Mouse (Mus musculus) forebrain, embryonic 13.5 days (tissue): Measurements from ENCODE around the gene Nid2. TPM values are rescaled to one million over a fixed set of nuclear protein-coding genes. Genes with fewer than 3 reads are reported as not detected.

ENCODE experiments used
- ATAC-seq: fragments of 200-750 bp; cut with Nextera tagmentation; 2 replicates; pipeline ENCODE4 v1.8.0; 2017
- H3K27ac ChIP-seq: fragments of 300-500 bp; sonication (generic); 2 replicates; pipeline ENCODE4 v1.5.1; 2015; ENCODE audit warnings: inconsistent platforms, mild to moderate bottlenecking, moderate library complexity
- H3K27me3 ChIP-seq: fragments of 300-500 bp; sonication (generic); 2 replicates; pipeline ENCODE4 v1.6.1; 2015; ENCODE audit warnings: mild to moderate bottlenecking, inconsistent platforms
- H3K36me3 ChIP-seq: fragments of 300-500 bp; sonication (generic); 2 replicates; pipeline ENCODE4 v1.6.1; 2015; ENCODE audit warnings: mild to moderate bottlenecking, inconsistent platforms; ENCODE audit not compliant: poor library complexity, severe bottlenecking
- H3K4me1 ChIP-seq: fragments of 300-500 bp; sonication (generic); 2 replicates; pipeline ENCODE4 v1.6.1; 2015; ENCODE audit warnings: inconsistent platforms
- H3K4me2 ChIP-seq: fragments of 300-500 bp; sonication (generic); 2 replicates; pipeline ENCODE4 v1.6.1; 2015; ENCODE audit warnings: inconsistent platforms, mild to moderate bottlenecking, moderate library complexity
- H3K4me3 ChIP-seq: fragments of 300-500 bp; sonication (generic); 2 replicates; pipeline ENCODE4 v1.5.1; 2015; ENCODE audit warnings: mild to moderate bottlenecking, inconsistent platforms
- H3K9ac ChIP-seq: fragments of 300-500 bp; sonication (generic); 2 replicates; pipeline ENCODE4 v1.6.1; 2015; ENCODE audit warnings: mild to moderate bottlenecking, inconsistent platforms
- H3K9me3 ChIP-seq: fragments of 300-500 bp; sonication (generic); replicated peaks from 2 replicates; pipeline ENCODE4 v1.6.1; 2016; ENCODE audit warnings: inconsistent platforms
- WGBS: fragments of 180-500 bp; shearing (Covaris S2); methylation state at CpG from one replicate; pipeline ENCODE4 v1.1.7; 2015; 5-methylcytosine and 5-hydroxymethylcytosine counted together
- polyA plus RNA-seq: library from polyadenylated mRNA; unstranded; fragments of >200 nt; fragmentation: Nextera tagmentation; extraction: Ambion mirVana; gene quantifications from 2 replicates; pipeline ENCODE4 v1.2.1, GENCODE M21; 2015

The Nid2 gene
- polyA plus RNA-seq, 1 experiment from 2014 or later, result 22.7 TPM

DNA sequence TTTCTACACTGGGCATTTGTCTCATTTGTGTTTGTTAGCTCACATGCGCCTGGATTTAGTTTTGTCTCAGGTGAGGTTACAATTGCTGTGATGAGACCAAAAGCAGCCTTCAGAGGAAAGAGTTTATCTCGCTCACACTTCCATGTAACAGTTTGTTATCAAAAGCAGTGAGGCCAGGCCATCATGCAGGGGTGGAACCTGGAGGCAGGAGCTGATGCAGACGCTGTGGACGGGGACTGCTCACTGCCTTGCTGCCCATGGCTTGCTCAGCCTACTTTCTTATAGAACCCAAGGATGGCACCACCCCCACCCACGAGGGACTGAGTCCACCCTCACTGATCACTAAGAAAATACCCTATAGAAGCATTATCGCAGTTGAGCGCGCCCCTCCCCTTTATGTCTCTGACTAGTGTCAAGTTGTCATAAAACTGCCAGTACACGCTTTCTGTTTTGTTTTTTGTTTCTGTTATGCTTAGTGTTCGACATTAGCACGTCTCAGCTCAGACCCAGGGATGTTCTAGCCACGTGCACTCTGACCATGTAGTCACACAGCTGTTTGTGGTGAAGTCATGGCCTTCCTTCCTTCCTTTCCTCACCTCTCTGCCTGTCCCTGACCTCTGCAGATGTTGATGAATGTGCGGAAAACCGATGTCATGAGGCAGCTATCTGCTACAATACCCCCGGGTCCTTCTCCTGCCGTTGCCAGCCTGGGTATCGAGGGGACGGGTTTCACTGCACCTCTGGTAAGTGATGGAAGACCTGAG is 45.7 kb downstream of the Nid2 start:
- Histone ChIP-seq H3K27ac (no peak overlapping the region), H3K9ac (no peak overlapping the region), H3K4me3 (no peak overlapping the region), H3K36me3 (no peaks in the 10 kb centered on the region), H3K4me2 (no peak overlapping the region), H3K27me3 (no peaks in the 10 kb centered on the region), H3K9me3 (no peaks in the 10 kb centered on the region), H3K4me1 (no peaks in the 10 kb centered on the region)
- ATAC-seq, result no peak
- WGBS, result 90% methylated on average over 18 of the region's 18 CpGs

DNA sequence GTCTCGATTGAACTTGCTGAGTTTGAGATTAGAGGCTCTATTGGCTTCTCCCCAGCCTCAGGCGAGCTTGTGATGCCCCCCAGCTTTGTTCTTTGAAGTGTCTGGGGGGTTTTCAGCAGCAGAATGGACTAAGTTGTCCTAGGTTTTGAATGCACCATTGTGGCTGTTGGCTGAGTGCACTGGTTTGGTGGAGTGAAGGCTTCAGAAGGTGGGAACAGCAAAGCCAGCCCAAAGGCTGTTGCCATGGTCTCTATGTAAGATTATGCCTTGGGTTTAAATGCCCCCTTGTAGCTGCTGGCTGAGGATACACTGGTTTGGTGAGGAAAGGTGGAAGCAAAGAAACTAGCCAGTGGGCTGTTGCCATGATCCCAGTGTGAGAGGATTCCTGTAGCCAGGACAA is 49.4 kb downstream of the Nid2 start:
- H3K27me3 ChIP-seq, result no peaks in the 10 kb centered on the region
- H3K4me1 ChIP-seq, result peaks cover 8% of the 10 kb centered on the region; the same call in 1 of the 2 replicates
- no peak overlapping the region for H3K4me2 ChIP-seq
- no peak overlapping the region for H3K4me3 ChIP-seq
- WGBS, result 62% methylated on average over 2 of the region's 2 CpGs
- H3K9ac ChIP-seq, result no peak overlapping the region
- H3K9me3 ChIP-seq, result no peaks in the 10 kb centered on the region
- ATAC-seq, result no peak
- no peak overlapping the region for H3K27ac ChIP-seq
- 0 out of 2 replicates have a peak, but pooled peaks cover 4% of the 10 kb centered on the region for H3K36me3 ChIP-seq

DNA sequence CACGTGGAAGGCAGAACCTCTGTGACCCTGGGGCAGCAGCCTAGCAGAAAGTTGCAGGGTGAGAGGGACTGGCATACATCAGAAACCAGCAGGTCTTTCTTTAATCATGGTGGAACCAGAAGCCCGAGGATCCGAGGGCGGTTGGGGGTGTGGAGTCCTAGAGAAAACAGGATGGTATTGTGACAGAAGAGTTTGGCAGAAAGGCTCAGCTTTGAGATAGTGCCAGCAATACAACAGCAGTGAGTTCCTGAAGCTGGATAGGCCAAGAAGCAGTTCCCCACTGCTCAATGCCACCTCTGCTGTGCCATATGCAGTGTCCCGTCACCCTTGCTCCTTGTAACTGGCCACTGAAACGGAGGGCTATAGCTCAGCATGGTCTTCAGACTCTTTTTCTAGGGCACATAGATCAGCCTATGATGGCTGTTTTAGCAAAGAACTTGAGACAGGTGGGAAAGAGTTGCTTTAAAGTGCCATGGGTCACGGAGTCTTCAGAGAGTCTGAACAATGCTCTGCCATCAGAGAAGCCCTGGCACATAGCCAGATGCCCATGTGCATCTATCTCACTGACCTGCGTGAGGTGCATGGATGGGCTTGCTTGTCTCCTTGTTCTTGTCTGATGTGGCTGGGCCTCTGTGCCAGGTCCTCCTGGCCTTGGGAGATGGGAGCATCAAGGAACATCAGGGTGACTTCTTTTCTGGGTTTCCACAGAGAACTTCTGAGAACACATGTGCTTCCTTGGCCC is 50.6 kb downstream of the Nid2 start:
- H3K4me1 ChIP-seq, result peaks cover 8% of the 10 kb centered on the region; the same call in 1 of the 2 replicates
- H3K9ac ChIP-seq, result no peak overlapping the region
- H3K27me3 ChIP-seq, result no peaks in the 10 kb centered on the region
- 83% methylated on average over 8 of the region's 8 CpGs for WGBS
- H3K36me3 ChIP-seq, result 0 out of 2 replicates have a peak, but pooled peaks cover 4% of the 10 kb centered on the region
- no peak overlapping the region for H3K27ac ChIP-seq
- no peak overlapping the region for H3K4me3 ChIP-seq
- no peak overlapping the region for H3K4me2 ChIP-seq
- no peaks in the 10 kb centered on the region for H3K9me3 ChIP-seq
- ATAC-seq, result no peak

DNA sequence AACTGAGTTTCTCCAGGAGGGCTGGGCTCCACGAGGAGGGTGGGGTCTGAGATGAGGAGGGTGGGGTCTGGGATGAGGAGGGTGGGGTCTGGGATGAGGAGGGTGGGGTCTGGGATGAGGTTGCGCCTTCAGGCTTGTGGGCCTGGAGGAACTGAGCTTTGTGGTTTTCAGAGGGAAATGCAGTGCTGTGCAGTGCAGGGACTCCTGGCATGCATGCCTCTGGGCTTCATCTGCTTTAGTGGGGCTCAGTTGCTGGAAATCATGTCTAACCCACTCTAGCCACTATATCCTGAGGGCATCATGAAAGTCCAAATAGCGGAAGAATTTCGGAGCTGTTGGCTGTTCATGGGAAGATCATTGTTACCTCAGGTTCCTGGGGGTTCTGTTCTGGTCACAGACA is 52.2 kb downstream of the Nid2 start:
- Histone ChIP-seq H3K4me1 (peaks cover 8% of the 10 kb centered on the region; the same call in 1 of the 2 replicates), H3K9ac (no peak overlapping the region), H3K27ac (no peak overlapping the region), H3K36me3 (0 out of 2 replicates have a peak, but pooled peaks cover 4% of the 10 kb centered on the region), H3K9me3 (no peaks in the 10 kb centered on the region), H3K4me2 (no peak overlapping the region), H3K27me3 (no peaks in the 10 kb centered on the region), H3K4me3 (no peak overlapping the region)
- 59% methylated on average over 4 of the region's 4 CpGs for WGBS
- 0 out of 2 replicates have a peak, but pooled peaks have one; percentile 46 for ATAC-seq

DNA sequence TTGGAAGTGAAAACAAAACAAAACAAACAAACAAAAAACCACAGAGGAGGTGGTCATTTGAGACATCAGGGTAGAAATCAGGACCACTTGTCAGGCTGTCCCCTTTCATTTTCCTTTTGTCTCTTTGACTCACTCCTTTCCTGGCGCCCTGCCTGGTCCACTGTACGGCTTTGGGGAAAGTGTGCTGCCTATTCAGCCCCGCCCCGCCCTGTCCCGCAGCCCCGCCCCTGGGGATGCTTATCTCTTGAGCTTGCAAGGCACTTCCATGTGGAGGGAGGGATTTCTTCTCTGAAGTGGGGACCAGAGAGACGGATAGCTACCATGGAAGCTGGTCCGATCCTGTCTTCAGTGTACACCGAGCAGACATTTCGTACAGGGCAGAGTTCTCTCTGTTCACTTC is 52.6 kb downstream of the Nid2 start:
- Histone ChIP-seq H3K9me3 (no peaks in the 10 kb centered on the region), H3K27me3 (no peaks in the 10 kb centered on the region), H3K36me3 (0 out of 2 replicates have a peak, but pooled peaks cover 4% of the 10 kb centered on the region), H3K9ac (no peak overlapping the region), H3K4me1 (peaks cover 8% of the 10 kb centered on the region; the same call in 1 of the 2 replicates), H3K4me3 (no peak overlapping the region), H3K27ac (no peak overlapping the region), H3K4me2 (no peak overlapping the region)
- 35% methylated on average over 10 of the region's 10 CpGs for WGBS
- ATAC-seq, result peak; percentile 57; the same call in 1 of the 2 replicates

DNA sequence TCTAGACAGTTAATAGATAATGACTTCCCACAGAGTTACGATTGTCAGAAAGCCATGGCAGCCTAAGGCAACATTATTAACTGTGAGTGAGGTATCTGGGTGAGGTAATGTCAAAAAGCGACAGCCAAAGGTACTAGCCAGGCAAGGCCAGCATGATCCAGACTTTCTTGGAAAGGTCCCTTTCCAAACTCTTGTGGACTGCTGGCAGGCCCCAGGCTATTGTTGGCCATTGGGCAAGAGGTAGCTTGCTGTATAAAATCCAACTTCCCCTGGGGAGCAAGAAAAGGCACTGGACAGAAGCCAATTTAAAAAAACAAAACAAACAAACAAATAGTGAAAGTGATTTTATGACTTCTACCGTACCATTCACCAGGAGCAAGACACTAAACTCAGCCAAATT is 56.3 kb downstream of the Nid2 start:
- no peak overlapping the region for H3K4me2 ChIP-seq
- WGBS, result 93% methylated on average over 3 of the region's 3 CpGs
- H3K36me3 ChIP-seq, result peaks cover 26% of the 10 kb centered on the region
- H3K4me1 ChIP-seq, result peaks cover 8% of the 10 kb centered on the region
- no peak overlapping the region for H3K4me3 ChIP-seq
- no peak overlapping the region for H3K9ac ChIP-seq
- no peaks in the 10 kb centered on the region for H3K9me3 ChIP-seq
- H3K27ac ChIP-seq, result no peak overlapping the region
- no peaks in the 10 kb centered on the region for H3K27me3 ChIP-seq
- ATAC-seq, result no peak

DNA sequence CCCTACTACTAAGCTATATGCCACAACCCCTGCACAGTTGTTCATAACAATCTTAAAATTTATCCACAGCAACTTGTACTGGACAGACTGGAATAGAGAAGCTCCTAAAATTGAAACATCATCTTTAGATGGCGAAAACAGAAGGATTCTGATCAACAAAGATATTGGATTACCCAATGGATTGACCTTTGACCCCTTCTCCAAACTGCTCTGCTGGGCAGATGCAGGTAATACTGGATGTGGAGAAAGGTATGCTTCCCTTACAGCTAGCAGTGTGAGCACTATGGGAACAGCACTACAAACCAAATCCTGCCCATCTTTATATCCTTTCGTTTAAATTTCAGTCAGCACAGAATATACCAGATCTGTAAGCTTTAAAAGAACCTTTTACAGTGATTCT is 56.8 kb downstream of the Nid2 start:
- no peak overlapping the region; the same call in 1 of the 2 replicates for H3K27ac ChIP-seq
- H3K27me3 ChIP-seq, result no peaks in the 10 kb centered on the region
- peaks cover 8% of the 10 kb centered on the region for H3K4me1 ChIP-seq
- H3K9me3 ChIP-seq, result no peaks in the 10 kb centered on the region
- no peak for ATAC-seq
- WGBS, result 96% methylated on average over 2 of the region's 2 CpGs
- H3K36me3 ChIP-seq, result peaks cover 31% of the 10 kb centered on the region
- no peak overlapping the region for H3K4me2 ChIP-seq
- no peak overlapping the region for H3K4me3 ChIP-seq
- H3K9ac ChIP-seq, result no peak overlapping the region

DNA sequence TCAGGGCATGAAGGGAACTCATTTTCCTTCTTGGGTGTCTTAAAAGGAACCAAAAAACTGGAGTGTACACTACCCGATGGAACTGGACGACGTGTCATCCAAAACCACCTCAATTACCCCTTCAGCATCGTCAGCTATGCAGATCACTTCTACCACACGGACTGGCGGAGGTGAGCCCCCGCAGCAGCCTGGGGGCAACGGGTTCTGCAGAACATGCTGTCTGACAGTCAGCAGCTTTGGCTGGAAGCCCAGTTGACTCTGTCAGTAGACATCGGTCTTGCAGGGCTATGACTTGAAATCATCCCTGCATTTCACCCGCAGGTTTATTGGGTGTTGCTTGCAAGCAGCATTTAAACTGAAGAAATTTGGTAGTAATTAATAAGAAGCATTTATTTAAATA is 58.9 kb downstream of the Nid2 start:
- WGBS, result 61% methylated on average over 10 of the region's 10 CpGs
- ATAC-seq, result 0 out of 2 replicates have a peak, but pooled peaks have one; percentile 38
- H3K36me3 ChIP-seq, result peaks cover 51% of the 10 kb centered on the region

DNA sequence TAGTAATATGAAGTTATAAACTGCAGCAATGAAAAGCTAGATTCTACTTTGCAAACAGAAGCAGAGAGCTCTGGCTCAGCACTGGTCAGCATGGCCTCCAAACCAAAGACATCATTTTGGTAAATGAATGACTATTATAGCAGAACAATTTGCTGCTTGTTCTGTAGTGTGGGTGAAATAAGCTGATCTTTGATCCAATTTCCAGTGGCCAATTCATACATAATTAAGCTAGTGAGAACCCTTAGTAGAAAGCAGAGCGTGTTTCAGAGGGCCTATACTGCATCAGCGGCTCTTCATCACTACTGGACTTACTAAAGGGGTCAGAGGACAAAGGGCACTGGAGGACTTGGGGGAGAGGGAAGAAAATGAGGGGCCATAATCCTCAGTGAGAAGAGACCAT is 62.0 kb downstream of the Nid2 start:
- WGBS, result 78% methylated on average over 2 of the region's 2 CpGs
- H3K27ac ChIP-seq, result no peak overlapping the region
- no peaks in the 10 kb centered on the region for H3K9me3 ChIP-seq
- H3K4me1 ChIP-seq, result no peaks in the 10 kb centered on the region; the same call in 1 of the 2 replicates
- no peak overlapping the region for H3K4me2 ChIP-seq
- no peak overlapping the region for H3K4me3 ChIP-seq
- H3K9ac ChIP-seq, result no peak overlapping the region
- ATAC-seq, result no peak
- peaks cover 71% of the 10 kb centered on the region for H3K36me3 ChIP-seq
- H3K27me3 ChIP-seq, result no peaks in the 10 kb centered on the region

More for the DNA sequence above, 58.9 kb downstream of the Nid2 start:
- Histone ChIP-seq H3K9ac (no peak overlapping the region), H3K4me2 (no peak overlapping the region), H3K27me3 (no peaks in the 10 kb centered on the region), H3K27ac (peak overlapping the region; percentile 44; the same call in 1 of the 2 replicates), H3K4me1 (no peaks in the 10 kb centered on the region; the same call in 1 of the 2 replicates), H3K4me3 (no peak overlapping the region), H3K9me3 (no peaks in the 10 kb centered on the region)

DNA sequence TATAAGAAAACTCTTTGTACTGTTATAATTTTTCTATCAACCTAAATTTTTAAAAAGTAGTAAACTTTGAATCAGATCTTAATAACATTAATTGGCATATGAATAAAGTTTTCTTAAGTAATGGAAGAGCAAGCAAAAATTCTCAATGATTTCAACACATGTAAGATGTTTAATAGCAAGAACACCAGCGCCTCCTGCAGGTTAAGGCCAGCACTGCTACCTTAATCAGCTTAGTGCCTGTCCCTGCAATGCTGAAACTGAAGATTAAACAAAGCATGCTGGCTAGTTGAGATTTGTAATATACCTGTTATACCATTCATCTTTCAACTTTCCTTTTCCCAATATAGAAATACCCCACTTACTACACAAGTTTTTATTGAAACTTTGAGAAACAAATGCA is 66.9 kb downstream of the Nid2 start:
- H3K4me3 ChIP-seq, result no peak overlapping the region
- H3K27ac ChIP-seq, result no peak overlapping the region
- 9% methylated on average over 1 of the region's 1 CpGs for WGBS
- H3K4me2 ChIP-seq, result no peak overlapping the region
- ATAC-seq, result peak; percentile 48; the same call in 1 of the 2 replicates
- H3K27me3 ChIP-seq, result no peaks in the 10 kb centered on the region
- H3K9ac ChIP-seq, result no peak overlapping the region
- peaks cover 19% of the 10 kb centered on the region for H3K4me1 ChIP-seq
- peaks cover 76% of the 10 kb centered on the region for H3K36me3 ChIP-seq
- H3K9me3 ChIP-seq, result peaks cover 4% of the 10 kb centered on the region; the same call in 1 of the 2 replicates

DNA sequence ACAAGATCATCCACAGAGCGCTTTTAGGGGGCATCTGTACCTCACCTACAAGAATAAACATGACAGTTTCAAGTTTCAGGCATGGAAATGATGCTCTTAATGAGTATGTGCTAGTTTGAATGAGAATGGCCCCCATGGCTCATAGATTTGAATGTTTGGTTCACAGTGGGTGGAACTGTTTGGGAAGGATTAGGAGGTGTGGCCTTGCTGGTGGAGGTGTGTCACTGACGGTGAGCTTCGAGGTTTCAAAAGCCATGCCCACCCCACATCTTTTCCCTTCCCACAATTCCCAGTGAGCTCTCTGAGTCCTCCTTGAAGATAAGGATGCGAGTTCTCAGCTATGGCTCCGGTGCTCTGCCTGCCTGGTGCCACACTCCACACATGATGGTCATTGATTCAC is 70.6 kb downstream of the Nid2 start:
- Histone ChIP-seq H3K4me2 (0 out of 2 replicates have a peak overlapping the region, but pooled peaks have one; percentile 2), H3K4me3 (no peak overlapping the region), H3K9ac (no peak overlapping the region), H3K36me3 (peaks cover 40% of the 10 kb centered on the region), H3K27ac (no peak overlapping the region), H3K9me3 (peaks cover 4% of the 10 kb centered on the region; the same call in 1 of the 2 replicates), H3K4me1 (peaks cover 44% of the 10 kb centered on the region), H3K27me3 (no peaks in the 10 kb centered on the region)
- WGBS, result 96% methylated on average over 5 of the region's 5 CpGs
- no peak for ATAC-seq
